30 mouse cellular contexts compared by ENCODE assay signal in the genomic region with DNA sequence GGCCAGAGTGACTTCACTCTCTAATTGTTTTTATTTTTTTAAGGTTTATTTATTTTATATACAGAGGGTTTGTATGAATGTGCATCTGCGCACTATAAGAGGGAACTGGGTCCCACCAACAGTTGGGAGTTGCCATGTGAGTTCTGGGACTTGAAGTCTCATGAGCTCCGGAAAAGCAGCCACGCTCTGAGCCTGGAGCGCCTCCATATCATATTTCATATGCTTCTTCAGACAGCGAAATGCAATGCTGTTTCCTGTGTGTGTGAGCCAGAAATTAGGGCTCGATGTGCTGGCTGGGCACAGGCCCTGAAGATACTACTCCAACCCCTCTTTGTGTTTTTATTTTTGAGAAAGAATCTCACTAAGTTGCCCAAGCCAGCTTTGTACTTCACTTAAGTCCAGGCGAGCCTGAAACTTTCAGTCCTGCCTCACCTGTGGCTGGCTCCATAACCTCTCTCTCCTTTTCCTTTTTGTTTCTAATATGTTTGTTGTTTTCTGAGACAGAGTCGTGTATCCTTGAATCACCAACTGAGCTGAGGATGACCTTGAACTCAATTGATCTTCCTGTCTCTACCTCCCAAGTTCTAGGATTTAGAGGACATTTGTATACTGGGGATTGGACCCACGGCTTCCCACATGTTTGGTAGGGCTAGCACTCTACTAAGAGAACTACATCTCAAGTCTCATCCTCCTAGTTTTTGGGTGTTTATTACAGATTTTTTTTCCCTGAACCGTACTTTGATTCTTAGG. TPM values are rescaled to one million over a fixed set of nuclear protein-coding genes. Genes with fewer than 3 reads are reported as not detected.
A peak's percentile ranks its signal among the peaks of the same experiment; 100 is the strongest.
DNase-seq lines count a peak whose midpoint lies in the region; ATAC-seq and TF ChIP-seq lines count a peak whose summit lies in the region.
"Had no signal": no experiment of that assay in that cellular context is flagged by ENCODE, and none has a peak within 500 bp of the region (broad histone marks: within the 10 kb centered on the region; RNA-seq: fewer than 3 reads in every experiment).

No protein-coding gene starts in this region.

- TF ChIP-seq EP300 in stomach, postnatal 0 days (optimal IDR thresholded peaks at IDR 0.05) = no peak

- WGBS in lung, embryonic 16.5 days = 33% methylated on average over 10 of the region's 10 CpGs
- WGBS in embryonic facial prominence, embryonic 14.5 days = 26% methylated on average over 10 of the region's 10 CpGs
- WGBS in stomach, postnatal 0 days = 43% methylated on average over 10 of the region's 10 CpGs

- H3K27ac ChIP-seq in lung, embryonic 16.5 days (ENCODE audit: low read length) = peak overlapping the region; percentile 29
- H3K27ac ChIP-seq in embryonic facial prominence, embryonic 14.5 days (replicated peaks; ENCODE audit: low read depth, low read length) = no peak overlapping the region
- no peak overlapping the region for H3K27ac ChIP-seq in stomach, postnatal 0 days (replicated peaks)
- H3K27ac ChIP-seq: embryonic facial prominence, embryonic 15.5 days; forebrain, embryonic 15.5 days; heart, adult 2 months; heart, embryonic 13.5 days; hindbrain, embryonic 12.5 days; layer of hippocampus, adult 2 months; macrophage; midbrain, embryonic 15.5 days; neural tube, embryonic 12.5 days had no signal

- ATAC-seq in lung, embryonic 16.5 days (ENCODE audit: low read depth) = no peak
- ATAC-seq in embryonic facial prominence, embryonic 14.5 days (ENCODE audit: low read depth) = no peak
- ATAC-seq in stomach, postnatal 0 days (ENCODE audit: low FRiP score, low TSS enrichment) = no peak
- ATAC-seq: forebrain, embryonic 15.5 days; intestine, postnatal 0 days; liver, postnatal 0 days; midbrain, embryonic 15.5 days had no signal

- no peak overlapping the region for H3K9ac ChIP-seq in lung, embryonic 16.5 days (ENCODE audit: low read length)
- H3K9ac ChIP-seq in embryonic facial prominence, embryonic 14.5 days (ENCODE audit: low read depth, low read length) = no peak overlapping the region
- 0 out of 2 replicates have a peak overlapping the region, but pooled peaks have one; percentile 27 for H3K9ac ChIP-seq in stomach, postnatal 0 days (ENCODE audit: low read length)
- H3K9ac ChIP-seq: embryonic facial prominence, embryonic 15.5 days; forebrain, embryonic 15.5 days; heart, embryonic 13.5 days; hindbrain, embryonic 12.5 days; liver, postnatal 0 days; midbrain, embryonic 15.5 days; neural tube, embryonic 12.5 days had no signal

- H3K4me1 ChIP-seq in lung, embryonic 16.5 days (replicated peaks; ENCODE audit: control insufficient read depth, insufficient read depth, low read length) = peaks cover 12% of the 10 kb centered on the region
- H3K4me1 ChIP-seq in embryonic facial prominence, embryonic 14.5 days (ENCODE audit: control insufficient read depth, insufficient read depth, low read length) = no peaks in the 10 kb centered on the region; the same call in 1 of the 2 replicates
- H3K4me1 ChIP-seq in stomach, postnatal 0 days (replicated peaks; ENCODE audit: control insufficient read depth, insufficient read depth) = no peaks in the 10 kb centered on the region

- TF ChIP-seq CTCF in stomach, postnatal 0 days (IDR thresholded peaks at IDR 0.05; ENCODE audit: low read depth) = no peak

- no peaks in the 10 kb centered on the region for H3K9me3 ChIP-seq in lung, embryonic 16.5 days (ENCODE audit: control insufficient read depth, low read length)
- no peaks in the 10 kb centered on the region for H3K9me3 ChIP-seq in embryonic facial prominence, embryonic 14.5 days (ENCODE audit: control insufficient read depth, low read length)
- H3K9me3 ChIP-seq in stomach, postnatal 0 days (ENCODE audit: control insufficient read depth, low read length) = no peaks in the 10 kb centered on the region
- H3K9me3 ChIP-seq: embryonic facial prominence, embryonic 15.5 days; forebrain, embryonic 15.5 days; heart, embryonic 13.5 days; hindbrain, embryonic 12.5 days; midbrain, embryonic 15.5 days; neural tube, embryonic 12.5 days had no signal

- no peaks in the 10 kb centered on the region for H3K27me3 ChIP-seq in lung, embryonic 16.5 days (ENCODE audit: control insufficient read depth, insufficient read depth, low read depth, low read length)
- no peaks in the 10 kb centered on the region for H3K27me3 ChIP-seq in embryonic facial prominence, embryonic 14.5 days (replicated peaks; ENCODE audit: control insufficient read depth, insufficient read depth, low read length)
- no peaks in the 10 kb centered on the region for H3K27me3 ChIP-seq in stomach, postnatal 0 days (ENCODE audit: control insufficient read depth, insufficient read depth, low read length)
- H3K27me3 ChIP-seq: embryonic facial prominence, embryonic 15.5 days; heart, embryonic 13.5 days; hindbrain, embryonic 12.5 days; midbrain, embryonic 15.5 days; neural tube, embryonic 12.5 days had no signal

- DNase-seq in embryo, embryonic 11 days = peak; percentile 34
- DNase-seq in embryo, embryonic 9.5 days (ENCODE audit: extremely low spot score) = no peak
- no peak for DNase-seq in lung, postnatal 36 days
- peak; percentile 68 for DNase-seq in embryonic facial prominence, embryonic 14.5 days (ENCODE audit: low spot score)
- DNase-seq in stomach, postnatal 0 days (ENCODE audit: low spot score) = no peak
- no peak for DNase-seq in right cerebral cortex, adult 18-20 months
- no peak for DNase-seq in T-cell, adult 2 months (ENCODE audit: low spot score)
- DNase-seq: adrenal gland, postnatal 36 days; cerebellum, adult 11 months; cerebellum, adult 9-11 months; gastrocnemius, postnatal 25 days; heart, adult 2 months; heart, postnatal 14 days; layer of hippocampus, postnatal 36 days; liver, postnatal 0 days; right cerebral cortex, postnatal 4 days; thymus, postnatal 36 days had no signal

- H3K36me3 ChIP-seq in lung, embryonic 16.5 days (ENCODE audit: control insufficient read depth, insufficient read depth, low read length) = no peaks in the 10 kb centered on the region
- H3K36me3 ChIP-seq in embryonic facial prominence, embryonic 14.5 days (ENCODE audit: control insufficient read depth, insufficient read depth, low read length) = no peaks in the 10 kb centered on the region
- no peaks in the 10 kb centered on the region for H3K36me3 ChIP-seq in stomach, postnatal 0 days (ENCODE audit: control insufficient read depth, insufficient read depth, low read length)
- H3K36me3 ChIP-seq: embryonic facial prominence, embryonic 15.5 days; forebrain, embryonic 15.5 days; heart, embryonic 13.5 days; hindbrain, embryonic 12.5 days; midbrain, embryonic 15.5 days; neural tube, embryonic 12.5 days had no signal

- no peak overlapping the region for H3K4me2 ChIP-seq in lung, embryonic 16.5 days (ENCODE audit: low read depth, low read length)
- H3K4me2 ChIP-seq in embryonic facial prominence, embryonic 14.5 days (ENCODE audit: low read depth, low read length) = no peak overlapping the region
- H3K4me2 ChIP-seq in stomach, postnatal 0 days (replicated peaks; ENCODE audit: low read depth) = no peak overlapping the region
- H3K4me2 ChIP-seq: embryonic facial prominence, embryonic 15.5 days; forebrain, embryonic 15.5 days; heart, embryonic 13.5 days; hindbrain, embryonic 12.5 days; liver, embryonic 11.5 days; midbrain, embryonic 15.5 days; neural tube, embryonic 12.5 days had no signal

- no peak overlapping the region for H3K4me3 ChIP-seq in lung, embryonic 16.5 days (ENCODE audit: low read length)
- no peak overlapping the region for H3K4me3 ChIP-seq in embryonic facial prominence, embryonic 14.5 days (ENCODE audit: low read depth, low read length)
- H3K4me3 ChIP-seq in stomach, postnatal 0 days (ENCODE audit: low read depth, low read length) = no peak overlapping the region
- H3K4me3 ChIP-seq: embryonic facial prominence, embryonic 15.5 days; forebrain, embryonic 15.5 days; heart, adult 2 months; heart, embryonic 13.5 days; hindbrain, embryonic 12.5 days; layer of hippocampus, adult 2 months; midbrain, embryonic 15.5 days; neural tube, embryonic 12.5 days had no signal

RNA-seq across cellular contexts. Expression of a gene that starts 1.4 kb away (rescaled TPM):
- polyA plus RNA-seq in lung, embryonic 16.5 days (2015; fragmentation: Nextera tagmentation; extraction: Ambion mirVana) = 0.26 and 0.36 TPM in 2 replicates
- polyA plus RNA-seq in embryonic facial prominence, embryonic 14.5 days (2014; fragmentation: Nextera tagmentation; extraction: Ambion mirVana) = 0.14 TPM in 1 of 2 replicates, not detected in the other
- 0.05 TPM in 1 of 2 replicates, not detected in the other for polyA plus RNA-seq in stomach, postnatal 0 days (2015; fragmentation: Nextera tagmentation; extraction: Ambion mirVana)
- polyA plus RNA-seq: forebrain, embryonic 15.5 days; heart, adult 2 months; heart, embryonic 13.5 days; intestine, postnatal 0 days; kidney, embryonic 16.5 days; liver, postnatal 0 days; macrophage; midbrain, embryonic 15.5 days; stomach, embryonic 14.5 days had no signal

RNA-seq across cellular contexts. Expression of a gene that starts 2.7 kb away (rescaled TPM):
- 12.9 TPM in 2 replicates for polyA plus RNA-seq in lung, embryonic 16.5 days (2015; fragmentation: Nextera tagmentation; extraction: Ambion mirVana)
- 11.6 and 11.7 TPM in 2 replicates for polyA plus RNA-seq in embryonic facial prominence, embryonic 14.5 days (2014; fragmentation: Nextera tagmentation; extraction: Ambion mirVana)
- 4.0 and 5.7 TPM in 2 replicates for polyA plus RNA-seq in stomach, postnatal 0 days (2015; fragmentation: Nextera tagmentation; extraction: Ambion mirVana)

RNA-seq across cellular contexts. Expression of a gene that starts 38.0 kb away (rescaled TPM):
- 17.4 and 21.7 TPM in 2 replicates for polyA plus RNA-seq in lung, embryonic 16.5 days (2015; fragmentation: Nextera tagmentation; extraction: Ambion mirVana)
- 17.7 and 18.2 TPM in 2 replicates for polyA plus RNA-seq in embryonic facial prominence, embryonic 14.5 days (2014; fragmentation: Nextera tagmentation; extraction: Ambion mirVana)
- polyA plus RNA-seq in stomach, postnatal 0 days (2015; fragmentation: Nextera tagmentation; extraction: Ambion mirVana) = 8.9 and 9.2 TPM in 2 replicates

RNA-seq across cellular contexts. Expression of a gene that starts 43.1 kb away (rescaled TPM):
- 0.49 and 0.78 TPM in 2 replicates for polyA plus RNA-seq in lung, embryonic 16.5 days (2015; fragmentation: Nextera tagmentation; extraction: Ambion mirVana)
- polyA plus RNA-seq in embryonic facial prominence, embryonic 14.5 days (2014; fragmentation: Nextera tagmentation; extraction: Ambion mirVana) = 0.90 and 1.4 TPM in 2 replicates
- polyA plus RNA-seq in stomach, postnatal 0 days (2015; fragmentation: Nextera tagmentation; extraction: Ambion mirVana) = 0.12 and 0.18 TPM in 2 replicates
- polyA plus RNA-seq: liver, embryonic 11.5 days had no signal

RNA-seq across cellular contexts. Expression of a gene that starts 58.3 kb away (rescaled TPM):
- 4.3 and 4.7 TPM in 2 replicates for polyA plus RNA-seq in lung, embryonic 16.5 days (2015; fragmentation: Nextera tagmentation; extraction: Ambion mirVana)
- 3.1 and 3.9 TPM in 2 replicates for polyA plus RNA-seq in embryonic facial prominence, embryonic 14.5 days (2014; fragmentation: Nextera tagmentation; extraction: Ambion mirVana)
- 50.9 and 58.2 TPM in 2 replicates for polyA plus RNA-seq in stomach, postnatal 0 days (2015; fragmentation: Nextera tagmentation; extraction: Ambion mirVana)
- polyA plus RNA-seq: forebrain, embryonic 15.5 days; heart, adult 2 months; macrophage; midbrain, embryonic 15.5 days had no signal

Comparison
In these comparisons a context has a peak if more than half of its experiments do, and no peak if none do; other contexts are left out.
1. DNase-seq: peak in embryo, embryonic 11 days (single experiment) and embryonic facial prominence, embryonic 14.5 days (single experiment); none in embryo, embryonic 9.5 days (single experiment), lung, postnatal 36 days (single experiment), stomach, postnatal 0 days (single experiment), right cerebral cortex, adult 18-20 months (single experiment) and T-cell, adult 2 months (single experiment).